Mouse (Mus musculus) adrenal gland, adult (tissue): ENCODE measurements around the gene Stxbp6.

Source experiments
- DNase-seq, 2 experiments: peaks; one replicate each; pipeline ENCODE4 v3.0.0; 2022 to 2023; ENCODE audit warnings: low spot score in 1 of 2; ENCODE audit not compliant: inconsistent age in 2 of 2

The Stxbp6 gene

DNA sequence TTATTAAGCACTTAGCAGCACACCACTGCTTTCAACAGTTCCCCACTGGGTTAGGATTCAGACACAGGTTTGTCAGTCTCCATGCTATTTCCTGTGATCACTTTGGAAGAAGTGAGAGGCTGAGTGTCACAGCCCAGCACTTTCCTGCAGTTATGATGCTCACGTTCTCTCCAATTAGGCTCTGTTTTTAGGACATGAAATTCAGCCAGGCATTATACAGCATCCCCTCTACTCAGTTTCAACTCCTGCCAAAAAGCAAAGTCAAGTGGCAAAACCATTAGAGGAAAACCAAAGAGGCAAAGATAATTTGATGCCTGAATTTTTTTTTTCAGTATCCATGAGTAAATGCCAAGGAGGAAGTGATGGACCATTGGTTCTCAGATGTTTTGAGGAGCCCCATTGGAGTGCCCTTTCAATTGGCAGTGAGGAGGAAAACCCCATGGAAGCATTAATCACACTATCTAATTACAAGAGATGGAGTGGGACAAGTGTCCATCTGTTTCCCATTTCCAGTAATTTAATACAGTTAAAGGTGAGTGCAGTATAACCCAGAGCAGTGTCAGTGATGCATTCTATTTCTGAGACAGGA is 238.5 kb downstream of the Stxbp6 start:
- no peak for DNase-seq

DNA sequence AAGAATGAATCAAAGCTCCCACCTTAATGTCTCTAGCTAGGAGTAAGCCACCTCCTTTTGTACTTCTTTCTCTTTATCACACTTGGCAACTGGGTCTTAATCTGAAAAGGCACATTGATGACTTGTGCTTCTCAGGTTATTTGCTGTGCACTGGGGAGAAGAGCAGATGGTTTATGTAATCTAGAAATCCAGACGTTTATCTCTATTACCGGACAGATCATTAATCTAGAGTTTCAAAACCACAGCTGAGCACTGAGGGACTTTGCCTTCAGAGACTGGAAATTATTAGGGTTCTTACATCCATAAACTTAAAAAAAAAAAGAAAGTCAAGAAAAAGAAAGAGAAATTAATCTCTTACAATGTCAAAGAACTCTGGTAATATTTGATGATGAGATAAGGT is 262.6 kb downstream of the Stxbp6 start:
- no peak for DNase-seq

DNA sequence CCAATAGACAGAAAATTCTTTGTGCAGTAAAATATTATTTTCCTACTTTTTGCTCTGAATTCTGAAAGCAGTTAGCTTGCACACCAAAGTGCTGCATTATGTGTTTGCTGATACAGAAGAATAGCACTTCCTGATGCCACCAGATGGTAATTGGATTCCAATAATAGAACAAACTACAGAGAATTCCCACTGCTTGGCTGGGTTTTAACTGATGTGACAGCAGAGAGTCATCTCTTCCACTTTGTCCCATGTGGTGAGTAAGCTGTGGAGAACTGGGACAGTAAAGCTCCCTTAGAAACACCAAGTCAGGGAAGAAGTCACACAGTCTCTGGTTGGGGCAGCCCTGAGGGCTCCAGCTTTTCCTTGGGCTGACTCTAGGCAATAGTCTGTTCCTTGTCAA is 270.3 kb downstream of the Stxbp6 start:
- DNase-seq, result no peak
